Mouse (Mus musculus): ENCODE data around the gene Alg5. TPM values are rescaled to one million over a fixed set of nuclear protein-coding genes. Genes with fewer than 3 reads are reported as not detected.
A peak's percentile ranks its signal among the peaks of the same experiment; 100 is the strongest.

The Alg5 gene
- polyA plus RNA-seq, 1 experiment from 2014 or later = 47.0 TPM

DNA sequence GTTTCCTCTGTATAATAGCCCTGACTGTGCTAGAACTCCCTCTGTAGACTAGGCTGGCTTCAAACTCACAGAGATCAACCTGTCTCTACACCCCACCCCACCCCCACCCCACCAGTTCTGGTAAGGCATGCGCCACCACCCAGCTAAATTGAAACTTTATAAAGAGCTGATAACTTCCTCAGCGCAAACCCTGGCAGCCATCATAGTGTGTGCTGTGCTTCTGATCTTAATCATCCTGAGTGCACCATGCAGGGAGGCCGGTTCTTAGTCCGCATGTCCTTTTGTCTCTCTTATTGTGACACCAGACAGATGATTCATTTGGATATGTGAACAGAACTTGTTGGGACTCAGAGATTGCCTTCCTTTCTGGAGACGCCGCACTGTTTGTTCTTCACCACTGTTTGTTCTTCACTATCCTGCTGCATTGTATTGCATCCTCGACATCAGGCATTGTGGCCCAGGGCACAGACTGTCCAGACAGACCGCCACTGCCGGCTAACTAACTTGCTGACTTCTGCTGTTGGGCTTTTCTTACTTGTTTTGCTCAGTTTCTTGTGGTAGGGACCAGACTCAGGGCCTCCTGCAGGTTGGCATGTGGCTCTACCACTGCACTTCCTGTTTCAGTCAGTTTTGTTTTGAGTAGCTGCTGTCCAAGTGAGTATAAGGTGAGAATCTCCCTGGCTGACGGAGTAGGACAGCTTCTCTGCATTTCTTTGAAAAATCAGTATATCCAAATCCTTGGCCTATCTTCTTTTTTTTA is 11.4 kb upstream of the Alg5 start:
- no peak overlapping the region for H3K9ac ChIP-seq
- H3K27me3 ChIP-seq (replicated peaks) = no peaks in the 10 kb centered on the region
- no peak overlapping the region for H3K27ac ChIP-seq
- no peak for ATAC-seq (replicated peaks)
- no peak overlapping the region for H3K4me2 ChIP-seq
- no peaks in the 10 kb centered on the region for H3K4me1 ChIP-seq
- no peak overlapping the region for H3K4me3 ChIP-seq
- H3K36me3 ChIP-seq (replicated peaks) = peaks cover 29% of the 10 kb centered on the region
- H3K9me3 ChIP-seq = no peaks in the 10 kb centered on the region
- 88% methylated on average over 10 of the region's 10 CpGs for WGBS

DNA sequence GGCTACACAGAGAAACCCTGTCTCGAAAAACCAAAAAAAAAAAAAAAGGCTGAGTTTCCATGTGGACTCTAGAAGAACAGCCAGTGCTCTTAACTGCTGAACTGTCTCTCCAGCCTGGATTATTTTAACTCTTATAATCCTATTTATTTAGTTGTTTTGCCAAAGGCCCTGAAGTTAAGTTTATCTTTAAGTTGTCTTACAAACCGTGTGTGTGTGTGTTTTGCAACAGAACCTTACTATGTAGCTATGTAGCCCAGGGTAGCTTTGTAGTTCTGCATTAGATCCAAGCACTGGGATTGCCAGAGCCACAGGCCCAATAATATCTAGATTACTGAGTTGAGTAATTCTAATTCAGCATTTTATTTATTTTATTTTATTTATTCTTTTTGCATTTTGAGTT is 10.0 kb upstream of the Alg5 start:
- no peak overlapping the region for H3K4me2 ChIP-seq

DNA sequence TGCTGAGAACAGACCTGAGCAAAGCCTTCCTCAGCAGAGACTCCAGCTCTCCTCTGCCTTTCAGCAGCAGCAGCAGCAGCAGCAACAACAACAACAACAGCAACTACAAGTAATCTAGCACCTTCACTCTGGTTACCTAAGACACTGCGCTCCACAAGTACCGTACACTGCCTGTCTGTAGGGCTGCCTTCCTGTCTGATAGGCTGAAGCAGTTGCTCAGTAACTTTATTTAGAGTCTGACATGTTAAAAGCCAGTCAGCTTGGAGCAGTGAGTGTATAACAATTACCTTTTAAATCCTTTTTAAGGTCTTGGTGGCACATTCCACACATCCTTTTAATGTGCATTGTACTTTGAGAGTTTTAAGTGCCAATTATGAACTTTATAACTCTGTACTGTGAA is 7.8 kb upstream of the Alg5 start:
- Histone ChIP-seq H3K9ac (no peak overlapping the region), H3K4me2 (no peak overlapping the region), H3K9me3 (no peaks in the 10 kb centered on the region), H3K4me1 (no peaks in the 10 kb centered on the region; the same call in 1 of the 2 replicates), H3K36me3 (replicated peaks) (peaks cover 40% of the 10 kb centered on the region), H3K4me3 (no peak overlapping the region), H3K27ac (no peak overlapping the region), H3K27me3 (replicated peaks) (no peaks in the 10 kb centered on the region)
- no peak for ATAC-seq (replicated peaks)
- WGBS = 94% methylated on average over 2 of the region's 2 CpGs

More for the DNA sequence above, 10.0 kb upstream of the Alg5 start:
- 97% methylated on average over 2 of the region's 2 CpGs for WGBS
- H3K9ac ChIP-seq = no peak overlapping the region
- no peaks in the 10 kb centered on the region for H3K9me3 ChIP-seq
- H3K4me3 ChIP-seq = no peak overlapping the region
- no peak overlapping the region for H3K27ac ChIP-seq
- no peaks in the 10 kb centered on the region for H3K27me3 ChIP-seq (replicated peaks)
- peaks cover 41% of the 10 kb centered on the region for H3K36me3 ChIP-seq (replicated peaks)
- no peak for ATAC-seq (replicated peaks)
- no peaks in the 10 kb centered on the region for H3K4me1 ChIP-seq

GRCm38 (mm10) chr3:54728100-54728499 is 7.2 kb upstream of the Alg5 start:
- Histone ChIP-seq H3K4me1 (peaks cover 4% of the 10 kb centered on the region), H3K27ac (no peak overlapping the region), H3K4me2 (no peak overlapping the region), H3K9ac (no peak overlapping the region), H3K4me3 (no peak overlapping the region), H3K36me3 (replicated peaks) (peaks cover 40% of the 10 kb centered on the region), H3K27me3 (replicated peaks) (no peaks in the 10 kb centered on the region), H3K9me3 (no peaks in the 10 kb centered on the region)
- ATAC-seq (replicated peaks) = no peak
- WGBS = 93% methylated on average over 6 of the region's 6 CpGs

DNA sequence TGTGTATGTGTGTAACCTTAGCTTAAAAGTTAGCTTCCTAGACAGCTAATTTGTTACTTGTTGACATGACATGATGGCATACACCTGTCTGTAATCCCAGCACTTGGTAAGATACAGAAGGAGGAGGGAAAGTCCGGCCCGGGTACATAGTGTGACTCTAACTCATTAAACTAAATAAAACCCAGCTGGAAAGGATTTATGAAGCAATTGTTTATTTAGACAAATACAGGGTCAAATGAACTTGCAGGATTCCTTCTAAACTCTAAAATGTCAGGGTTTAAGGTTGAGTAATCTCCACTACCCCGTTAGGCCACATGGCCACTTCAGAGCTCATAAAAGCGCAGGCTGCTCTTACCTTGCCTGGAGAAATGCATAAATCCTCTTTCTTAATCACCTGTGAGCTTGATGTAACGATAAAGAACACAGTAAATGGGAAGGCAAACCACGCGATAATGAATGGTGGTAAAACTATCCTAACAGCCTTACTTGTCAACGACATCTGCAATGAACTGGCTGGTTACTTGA is 3.7 kb upstream of the Alg5 start:
- Histone ChIP-seq H3K4me3 (no peak overlapping the region), H3K4me2 (no peak overlapping the region), H3K4me1 (peaks cover 22% of the 10 kb centered on the region), H3K27me3 (replicated peaks) (no peaks in the 10 kb centered on the region), H3K27ac (no peak overlapping the region), H3K36me3 (replicated peaks) (peaks cover 40% of the 10 kb centered on the region), H3K9me3 (no peaks in the 10 kb centered on the region), H3K9ac (no peak overlapping the region)
- WGBS = 91% methylated on average over 8 of the region's 8 CpGs
- no peak for ATAC-seq (replicated peaks)

GRCm38 (mm10) chr3:54732371-54732770 is 3.0 kb upstream of the Alg5 start:
- peaks cover 33% of the 10 kb centered on the region for H3K36me3 ChIP-seq (replicated peaks)
- H3K9me3 ChIP-seq = no peaks in the 10 kb centered on the region
- no peak overlapping the region for H3K4me3 ChIP-seq
- H3K4me2 ChIP-seq = no peak overlapping the region
- no peak overlapping the region for H3K27ac ChIP-seq
- ATAC-seq (replicated peaks) = no peak
- peaks cover 22% of the 10 kb centered on the region for H3K4me1 ChIP-seq
- H3K27me3 ChIP-seq (replicated peaks) = no peaks in the 10 kb centered on the region
- WGBS = 95% methylated on average over 4 of the region's 4 CpGs
- H3K9ac ChIP-seq = no peak overlapping the region

GRCm38 (mm10) chr3:54734411-54735246 is 710 bp upstream of the Alg5 start:
- H3K4me1 ChIP-seq = peaks cover 22% of the 10 kb centered on the region
- peak overlapping the region; percentile 95 for H3K9ac ChIP-seq
- peak overlapping the region; percentile 84 for H3K4me2 ChIP-seq
- H3K4me3 ChIP-seq = peak overlapping the region; percentile 86
- peak overlapping the region; percentile 98 for H3K27ac ChIP-seq
- H3K36me3 ChIP-seq (replicated peaks) = peaks cover 13% of the 10 kb centered on the region
- H3K9me3 ChIP-seq = no peaks in the 10 kb centered on the region
- peak; percentile 96 for ATAC-seq (replicated peaks)
- H3K27me3 ChIP-seq (replicated peaks) = no peaks in the 10 kb centered on the region
- under 1% methylated on average over 75 of the region's 84 CpGs for WGBS

GRCm38 (mm10) chr3:54736101-54736927 is 975 bp downstream of the Alg5 start:
- no peak; the same call in 1 of the 2 replicates for ATAC-seq (replicated peaks)
- Histone ChIP-seq H3K4me3 (peak overlapping the region; percentile 86), H3K9ac (peak overlapping the region; percentile 95), H3K27me3 (replicated peaks) (no peaks in the 10 kb centered on the region), H3K4me2 (peak overlapping the region; percentile 84), H3K27ac (peak overlapping the region; percentile 98), H3K36me3 (replicated peaks) (peaks cover 13% of the 10 kb centered on the region; the same call in 1 of the 2 replicates), H3K9me3 (no peaks in the 10 kb centered on the region), H3K4me1 (peaks cover 22% of the 10 kb centered on the region)
- 57% methylated on average over 18 of the region's 18 CpGs for WGBS

- no peak overlapping the region for H3K27ac ChIP-seq
- peaks cover 22% of the 10 kb centered on the region for H3K4me1 ChIP-seq
- no peak overlapping the region for H3K4me2 ChIP-seq
- WGBS = 98% methylated on average over 8 of the region's 8 CpGs
- H3K36me3 ChIP-seq (replicated peaks) = peaks cover 18% of the 10 kb centered on the region
- H3K9ac ChIP-seq = no peak overlapping the region
- no peak for ATAC-seq (replicated peaks)
- no peak overlapping the region for H3K4me3 ChIP-seq
- no peaks in the 10 kb centered on the region for H3K9me3 ChIP-seq
- no peaks in the 10 kb centered on the region for H3K27me3 ChIP-seq (replicated peaks)
Measured at GRCm38 (mm10) chr3:54737317-54737716, 2.0 kb downstream of the Alg5 start.

DNA sequence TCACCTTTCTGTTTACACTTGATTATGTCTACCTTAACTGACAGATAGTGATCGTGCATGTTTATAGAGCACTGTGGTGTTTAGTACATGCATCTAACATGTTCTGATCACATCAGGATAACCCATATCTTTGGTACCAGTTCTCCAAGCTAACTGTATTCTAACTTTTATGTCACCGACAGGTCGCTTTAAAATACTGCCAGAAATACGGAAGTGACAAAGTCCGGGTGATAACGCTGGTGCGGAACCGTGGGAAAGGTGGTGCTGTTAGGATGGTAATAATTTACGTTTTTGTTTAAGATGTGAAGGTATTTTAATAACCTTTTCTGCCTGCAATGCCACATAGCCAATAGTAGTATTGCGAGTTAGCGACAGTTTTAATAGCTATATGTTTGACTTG is 6.6 kb downstream of the Alg5 start:
- no peak overlapping the region for H3K4me3 ChIP-seq
- no peak overlapping the region for H3K9ac ChIP-seq
- no peak overlapping the region for H3K4me2 ChIP-seq
- H3K9me3 ChIP-seq = no peaks in the 10 kb centered on the region
- no peak overlapping the region for H3K27ac ChIP-seq
- H3K27me3 ChIP-seq (replicated peaks) = no peaks in the 10 kb centered on the region
- 98% methylated on average over 11 of the region's 11 CpGs for WGBS
- no peaks in the 10 kb centered on the region for H3K4me1 ChIP-seq
- ATAC-seq (replicated peaks) = no peak
- peaks cover 52% of the 10 kb centered on the region for H3K36me3 ChIP-seq (replicated peaks)

DNA sequence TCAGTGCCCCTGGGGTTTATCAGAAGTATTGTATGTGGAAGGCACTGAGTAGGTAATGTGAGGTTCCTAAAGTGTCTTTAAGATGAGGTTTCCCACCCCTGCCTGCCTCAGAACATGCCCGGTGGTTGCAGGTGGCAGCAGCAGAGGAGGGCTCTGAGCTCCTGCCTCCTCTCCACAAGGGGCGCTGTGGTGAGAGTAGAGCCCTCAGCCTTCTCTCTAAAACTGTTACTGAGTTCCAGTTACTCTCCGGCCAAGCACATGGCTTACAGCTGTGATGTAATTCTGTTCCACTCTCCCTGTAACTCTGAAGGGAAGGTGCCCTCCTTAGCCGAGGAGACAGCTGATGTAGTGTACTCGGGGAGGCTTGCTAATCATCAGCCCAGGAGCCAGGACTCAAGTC is 10.5 kb downstream of the Alg5 start:
- peaks cover 80% of the 10 kb centered on the region for H3K36me3 ChIP-seq (replicated peaks)
- H3K9ac ChIP-seq = no peak overlapping the region
- no peak overlapping the region for H3K27ac ChIP-seq
- no peak overlapping the region for H3K4me2 ChIP-seq
- no peak overlapping the region for H3K4me3 ChIP-seq
- H3K4me1 ChIP-seq = no peaks in the 10 kb centered on the region
- WGBS = 60% methylated on average over 5 of the region's 5 CpGs
- H3K9me3 ChIP-seq = no peaks in the 10 kb centered on the region
- no peaks in the 10 kb centered on the region for H3K27me3 ChIP-seq (replicated peaks)
- no peak for ATAC-seq (replicated peaks)

DNA sequence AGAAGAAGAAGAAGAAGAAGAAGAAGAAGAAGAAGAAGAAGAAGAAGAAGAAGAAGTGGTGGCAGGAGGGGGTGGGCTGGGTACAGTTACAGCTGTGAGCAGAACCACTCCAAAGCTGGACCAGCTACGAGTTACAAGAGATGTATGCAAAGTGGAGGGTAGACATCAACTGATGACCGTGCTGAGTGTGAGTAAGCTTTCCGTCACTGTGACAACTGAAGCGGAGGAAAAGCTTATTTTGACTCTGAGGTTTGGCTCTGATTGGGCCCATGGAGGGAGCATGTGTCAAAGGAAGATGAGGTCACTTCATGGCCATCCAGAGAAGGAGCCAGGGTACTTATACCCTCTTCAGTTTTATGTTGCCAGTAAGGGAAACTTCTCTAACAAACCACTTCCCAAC is 18.1 kb downstream of the Alg5 start:
- peaks cover 25% of the 10 kb centered on the region for H3K36me3 ChIP-seq (replicated peaks)
- H3K4me3 ChIP-seq = no peak overlapping the region
- H3K27me3 ChIP-seq (replicated peaks) = no peaks in the 10 kb centered on the region; the same call in 1 of the 2 replicates
- 88% methylated on average over 4 of the region's 4 CpGs for WGBS
- no peak overlapping the region for H3K4me2 ChIP-seq
- H3K27ac ChIP-seq = no peak overlapping the region
- peaks cover 16% of the 10 kb centered on the region for H3K4me1 ChIP-seq
- no peak for ATAC-seq (replicated peaks)
- H3K9me3 ChIP-seq = no peaks in the 10 kb centered on the region
- H3K9ac ChIP-seq = no peak overlapping the region

All from midbrain, embryonic 15.5 days (tissue).